Comparison of ENCODE assay signal across 8 mouse cellular contexts in the genomic region with DNA sequence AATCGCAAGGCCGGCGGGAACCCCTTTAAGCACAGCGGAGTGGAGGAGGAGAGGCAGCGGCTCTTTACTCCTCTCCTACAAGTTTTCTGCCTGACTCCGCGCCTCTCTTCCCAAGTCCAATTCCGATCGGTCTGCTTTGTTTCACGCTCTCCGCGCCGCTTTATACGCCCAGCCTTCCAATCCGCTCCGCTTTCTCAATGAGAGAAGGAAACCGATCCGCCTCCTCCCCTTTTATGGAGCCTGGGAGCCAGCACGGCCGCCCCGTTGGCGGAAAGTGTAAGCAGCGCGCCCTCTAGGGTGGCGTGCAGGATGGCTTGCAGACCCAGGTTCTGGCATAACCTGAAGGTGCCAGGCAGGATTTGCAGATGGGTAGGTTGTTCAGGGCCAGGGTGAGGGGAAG. TPM values are rescaled to one million over a fixed set of nuclear protein-coding genes. Genes with fewer than 3 reads are reported as not detected.
DNase-seq lines count a peak whose midpoint lies in the region; ATAC-seq lines count a peak whose summit lies in the region.

A gene (minus strand): TSS at position 137 of the 400 bp plus-strand sequence.

- peak; percentile 99 for DNase-seq in adipocyte (ENCODE audit: low spot score)
- DNase-seq in gastrocnemius, postnatal 10 days = peak; percentile 95
- peak; percentile 19 for DNase-seq in induced T-regulatory cell, adult 2 months (ENCODE audit: low read depth)
- peak; percentile 82 to 93 for DNase-seq in left cerebral cortex, adult 9 months (ENCODE audit: low spot score in 2 of 2)
- DNase-seq in right cerebral cortex, adult 2 months (ENCODE audit: low spot score in 2 of 2) = peak; percentile 92
- DNase-seq in urinary bladder, postnatal 10 days (ENCODE audit: low spot score) = peak; percentile 94

- no peaks in the 10 kb centered on the region for H3K9me3 ChIP-seq in megakaryocyte, embryonic 14.5 days

- peak within 1 kb of the TSS; percentile 92 for H3K4me3 ChIP-seq in megakaryocyte, embryonic 14.5 days (replicated peaks)

- H3K27me3 ChIP-seq in megakaryocyte, embryonic 14.5 days (replicated peaks) = peaks cover 38% of the 10 kb centered on the region

- ATAC-seq in common myeloid progenitor, adult 5-6 weeks (replicated peaks; ENCODE audit: low read depth, poor library complexity, severe bottlenecking) = peak; percentile 76

- H3K4me1 ChIP-seq in megakaryocyte, embryonic 14.5 days = peaks cover 25% of the 10 kb centered on the region

- H3K36me3 ChIP-seq in megakaryocyte, embryonic 14.5 days (replicated peaks; ENCODE audit: low read length) = no peaks in the 10 kb centered on the region

RNA-seq across cellular contexts. Expression of the gene that starts here (rescaled TPM):
- 0.91 and 1.9 TPM in 2 replicates for total RNA-seq in common myeloid progenitor, adult 5-6 weeks (2017)
- total RNA-seq in gastrocnemius, postnatal 10 days (2021) = 10 to 100 TPM; 17.8 to 23.4 TPM
- polyA plus RNA-seq in megakaryocyte, embryonic 14.5 days (2012; ENCODE audit: insufficient read depth, low replicate concordance) = not detected in 2 replicates

Comparison
In these comparisons a context has a peak if more than half of its experiments do, and no peak if none do; other contexts are left out.
1. Peak in every context shown above with its lines: DNase-seq, ATAC-seq and H3K4me3 ChIP-seq.
2. DNase-seq: peak in every context shown above with its lines; median percentile 99 in adipocyte; 95 in gastrocnemius, postnatal 10 days; 94 in urinary bladder, postnatal 10 days; 92 in right cerebral cortex, adult 2 months; 88 in left cerebral cortex, adult 9 months; 19 in induced T-regulatory cell, adult 2 months.